Mouse (Mus musculus): ENCODE results near the gene Upf1. TPM values are rescaled to one million over a fixed set of nuclear protein-coding genes. Genes with fewer than 3 reads are reported as not detected.

Gene Upf1
- polyA plus RNA-seq, 1 experiment, result 50.1 TPM

DNA sequence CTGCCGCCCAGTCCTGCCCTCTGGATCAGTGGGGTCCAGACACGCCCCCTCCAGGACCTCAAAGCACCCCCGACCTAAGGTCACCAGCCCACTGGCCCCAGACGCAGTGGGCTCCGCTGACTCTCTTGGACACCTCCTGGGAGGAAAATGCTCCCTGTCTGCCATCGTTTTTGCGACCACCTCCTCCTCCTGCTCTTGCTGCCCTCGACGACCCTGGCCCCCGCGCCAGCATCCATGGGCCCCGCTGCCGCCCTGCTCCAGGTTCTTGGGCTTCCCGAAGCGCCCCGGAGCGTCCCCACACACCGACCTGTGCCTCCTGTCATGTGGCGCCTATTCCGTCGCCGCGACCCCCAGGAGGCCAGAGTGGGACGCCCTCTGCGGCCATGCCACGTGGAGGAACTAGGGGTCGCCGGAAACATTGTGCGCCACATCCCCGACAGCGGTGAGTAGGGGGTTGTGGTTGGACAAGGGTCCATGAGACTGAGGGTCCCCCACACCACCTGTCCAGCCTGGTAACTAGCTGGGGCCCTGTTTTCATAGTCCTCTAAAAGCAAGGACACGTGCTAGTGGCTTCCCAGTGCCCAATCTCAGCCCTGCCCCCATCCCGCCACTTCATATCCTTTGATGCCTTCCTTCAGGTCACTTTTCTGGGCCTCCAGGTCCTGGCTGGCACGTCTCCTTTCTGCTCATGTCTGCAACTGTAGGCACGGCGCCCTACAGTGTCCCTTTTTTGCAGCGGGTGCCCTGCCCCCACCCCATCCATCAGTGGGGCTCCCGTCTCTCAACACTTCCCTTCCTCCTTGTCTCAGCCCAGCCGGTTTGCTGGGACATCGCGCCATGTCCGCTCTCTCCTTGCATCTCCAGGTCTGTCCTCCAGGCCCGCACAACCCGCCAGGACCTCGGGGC, 23.0 kb downstream of the Upf1 start:
- Histone ChIP-seq H3K4me3 (ENCODE audit: low read depth, low read length) (peak overlapping the region; percentile 32), H3K36me3 (ENCODE audit: control insufficient read depth, insufficient read depth, low read length, poor library complexity, severe bottlenecking) (peaks cover 22% of the 10 kb centered on the region), H3K27ac (ENCODE audit: insufficient read depth, low read length) (no peak overlapping the region), H3K4me1 (ENCODE audit: control insufficient read depth, insufficient read depth, low read length) (peaks cover 2% of the 10 kb centered on the region), H3K9me3 (replicated peaks; ENCODE audit: control insufficient read depth, insufficient read depth, low read length, poor library complexity, severe bottlenecking) (no peaks in the 10 kb centered on the region), H3K9ac (ENCODE audit: low read depth, poor library complexity, severe bottlenecking) (peak overlapping the region; percentile 55), H3K27me3 (ENCODE audit: control insufficient read depth, insufficient read depth, low read length, poor library complexity, severe bottlenecking) (no peaks in the 10 kb centered on the region)
- no peak for TF ChIP-seq CTCF (IDR thresholded peaks at IDR 0.05; ENCODE audit: low read depth, low read length)
- TF ChIP-seq EP300 (IDR thresholded peaks at IDR 0.05; ENCODE audit: insufficient read depth, low read depth, low read length), result 0 out of 2 replicates have a peak, but pooled peaks have one; percentile 12
- TF ChIP-seq POLR2A (IDR thresholded peaks at IDR 0.05; ENCODE audit: insufficient read depth, low read length), result no peak

DNA sequence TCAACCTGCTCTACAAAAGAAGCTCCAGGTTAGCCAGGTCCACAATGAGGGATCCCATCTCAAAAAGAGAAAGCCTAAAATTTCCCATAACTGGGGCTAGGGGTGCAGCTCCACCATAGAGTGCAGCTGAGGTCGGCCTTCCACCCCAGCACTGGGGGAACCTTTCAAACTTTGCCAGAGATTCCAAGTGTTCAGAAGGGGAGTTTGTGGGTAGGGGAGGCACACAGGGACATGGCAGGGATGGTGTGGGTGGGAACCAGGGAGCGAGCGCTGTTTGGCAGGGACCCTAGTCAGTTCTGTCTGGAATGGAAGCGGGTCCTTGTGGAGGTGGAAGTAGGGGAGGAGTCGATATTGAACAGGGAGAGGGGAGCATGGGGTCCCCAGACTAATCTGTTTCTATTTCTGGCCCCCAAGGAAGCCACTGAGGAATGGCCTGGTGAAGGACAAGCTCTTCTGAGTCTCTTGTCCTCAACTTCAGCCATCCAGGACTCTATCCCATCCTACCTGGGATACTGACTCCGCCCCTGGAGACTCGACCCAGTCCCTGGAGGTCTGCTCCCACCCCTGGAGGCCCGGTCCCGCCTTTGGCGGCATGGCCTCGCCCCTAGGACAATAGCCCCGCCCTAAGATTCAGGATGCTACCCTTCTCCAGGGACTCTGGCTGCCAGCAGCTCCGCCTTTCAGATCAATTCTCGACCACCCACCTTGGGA, 23.8 kb downstream of the Upf1 start, which contains the start of gene Gdf1:
Gene Gdf1 (plus strand): TSS at position 694 of the 711 bp plus-strand sequence.
- Histone ChIP-seq H3K36me3 (ENCODE audit: control insufficient read depth, insufficient read depth, low read length, poor library complexity, severe bottlenecking) (peaks cover 14% of the 10 kb centered on the region), H3K4me3 (ENCODE audit: low read depth, low read length) (peak within 1 kb of the TSS; percentile 32), H3K27ac (ENCODE audit: insufficient read depth, low read length) (no peak within 1 kb of the TSS), H3K27me3 (ENCODE audit: control insufficient read depth, insufficient read depth, low read length, poor library complexity, severe bottlenecking) (no peaks in the 10 kb centered on the region), H3K9me3 (replicated peaks; ENCODE audit: control insufficient read depth, insufficient read depth, low read length, poor library complexity, severe bottlenecking) (no peaks in the 10 kb centered on the region), H3K9ac (ENCODE audit: low read depth, poor library complexity, severe bottlenecking) (peak within 1 kb of the TSS; percentile 55), H3K4me1 (ENCODE audit: control insufficient read depth, insufficient read depth, low read length) (peaks cover 2% of the 10 kb centered on the region)
- TF ChIP-seq POLR2A (IDR thresholded peaks at IDR 0.05; ENCODE audit: insufficient read depth, low read length), result no peak
- no peak for TF ChIP-seq EP300 (IDR thresholded peaks at IDR 0.05; ENCODE audit: insufficient read depth, low read depth, low read length)
- no peak for TF ChIP-seq CTCF (IDR thresholded peaks at IDR 0.05; ENCODE audit: low read depth, low read length)

DNA sequence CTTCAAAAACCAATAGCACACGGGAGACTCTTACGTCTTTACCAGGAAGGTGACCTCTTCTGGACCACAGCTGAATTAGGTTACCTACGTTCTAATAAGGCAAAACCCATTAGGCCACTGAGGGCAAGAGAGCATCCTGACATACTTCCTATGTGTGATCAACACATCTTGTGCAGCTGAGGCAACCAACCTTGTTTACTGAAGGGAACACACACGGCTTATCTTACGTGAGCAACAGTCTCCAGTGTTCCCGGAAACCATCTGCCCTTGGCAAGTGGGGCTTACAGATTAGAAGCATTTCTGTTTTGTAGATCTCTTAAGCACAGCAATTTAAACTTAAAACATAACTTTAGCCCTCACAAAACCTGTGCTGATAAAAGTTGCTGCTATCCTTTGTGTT, 25.6 kb downstream of the Upf1 start:
- no peak overlapping the region for H3K27ac ChIP-seq (ENCODE audit: insufficient read depth, low read length)
- no peaks in the 10 kb centered on the region for H3K9me3 ChIP-seq (replicated peaks; ENCODE audit: control insufficient read depth, insufficient read depth, low read length, poor library complexity, severe bottlenecking)
- H3K36me3 ChIP-seq (ENCODE audit: control insufficient read depth, insufficient read depth, low read length, poor library complexity, severe bottlenecking), result no peaks in the 10 kb centered on the region
- H3K9ac ChIP-seq (ENCODE audit: low read depth, poor library complexity, severe bottlenecking), result no peak overlapping the region
- H3K27me3 ChIP-seq (ENCODE audit: control insufficient read depth, insufficient read depth, low read length, poor library complexity, severe bottlenecking), result no peaks in the 10 kb centered on the region
- peaks cover 2% of the 10 kb centered on the region for H3K4me1 ChIP-seq (ENCODE audit: control insufficient read depth, insufficient read depth, low read length)
- TF ChIP-seq EP300 (IDR thresholded peaks at IDR 0.05; ENCODE audit: insufficient read depth, low read depth, low read length) (no peak), CTCF (IDR thresholded peaks at IDR 0.05; ENCODE audit: low read depth, low read length) (no peak), POLR2A (IDR thresholded peaks at IDR 0.05; ENCODE audit: insufficient read depth, low read length) (no peak)
- H3K4me3 ChIP-seq (ENCODE audit: low read depth, low read length), result no peak overlapping the region

DNA sequence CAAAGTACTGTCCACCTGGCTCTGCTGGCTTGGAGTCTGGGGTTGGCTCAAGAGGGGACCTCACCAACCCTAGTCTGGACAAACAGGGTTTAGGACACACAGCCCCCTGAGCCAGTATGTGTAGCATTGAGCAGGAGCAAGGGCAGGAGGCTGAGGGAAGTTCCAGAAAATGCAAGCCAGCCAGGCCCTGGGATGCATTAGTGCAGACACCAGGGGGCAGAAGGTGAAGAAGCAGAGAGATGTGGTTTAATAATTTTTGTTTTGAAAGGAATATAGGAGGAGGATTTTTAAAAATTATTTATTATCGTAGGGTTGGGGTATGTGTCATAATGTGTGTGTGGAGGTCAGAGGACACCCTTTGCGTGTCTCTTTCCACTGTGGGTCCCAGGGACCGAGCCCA, 29.4 kb downstream of the Upf1 start:
- H3K36me3 ChIP-seq (ENCODE audit: control insufficient read depth, insufficient read depth, low read length, poor library complexity, severe bottlenecking), result no peaks in the 10 kb centered on the region
- H3K9me3 ChIP-seq (replicated peaks; ENCODE audit: control insufficient read depth, insufficient read depth, low read length, poor library complexity, severe bottlenecking), result no peaks in the 10 kb centered on the region
- no peak overlapping the region for H3K9ac ChIP-seq (ENCODE audit: low read depth, poor library complexity, severe bottlenecking)
- no peaks in the 10 kb centered on the region for H3K4me1 ChIP-seq (ENCODE audit: control insufficient read depth, insufficient read depth, low read length)
- H3K4me3 ChIP-seq (ENCODE audit: low read depth, low read length), result no peak overlapping the region
- no peaks in the 10 kb centered on the region for H3K27me3 ChIP-seq (ENCODE audit: control insufficient read depth, insufficient read depth, low read length, poor library complexity, severe bottlenecking)
- no peak overlapping the region for H3K27ac ChIP-seq (ENCODE audit: insufficient read depth, low read length)
- no peak for TF ChIP-seq POLR2A (IDR thresholded peaks at IDR 0.05; ENCODE audit: insufficient read depth, low read length)
- TF ChIP-seq EP300 (IDR thresholded peaks at IDR 0.05; ENCODE audit: insufficient read depth, low read depth, low read length), result no peak
- no peak for TF ChIP-seq CTCF (IDR thresholded peaks at IDR 0.05; ENCODE audit: low read depth, low read length)

DNA sequence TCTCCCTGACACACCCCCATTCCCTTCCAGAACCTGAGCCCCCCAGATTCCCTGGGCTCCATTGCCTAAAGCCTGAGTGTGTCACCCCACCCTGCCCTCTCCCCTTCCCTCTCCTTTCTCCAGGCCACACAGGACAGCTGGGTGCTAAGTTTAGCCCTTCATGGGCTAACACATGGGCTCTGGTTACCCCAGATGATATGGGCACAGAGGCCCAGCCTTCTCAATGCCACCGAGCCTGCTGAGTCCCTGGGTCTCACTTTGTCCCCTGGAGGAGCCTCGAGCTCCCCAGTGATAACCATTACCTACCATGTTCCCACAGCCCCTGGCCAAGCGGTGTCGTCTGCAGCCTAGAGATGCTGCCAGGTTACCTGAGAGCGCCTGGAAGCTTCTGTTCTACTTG, 35.2 kb downstream of the Upf1 start:
- H3K27ac ChIP-seq (ENCODE audit: insufficient read depth, low read length), result no peak overlapping the region
- no peak overlapping the region for H3K4me3 ChIP-seq (ENCODE audit: low read depth, low read length)
- H3K4me1 ChIP-seq (ENCODE audit: control insufficient read depth, insufficient read depth, low read length), result no peaks in the 10 kb centered on the region
- no peaks in the 10 kb centered on the region for H3K27me3 ChIP-seq (ENCODE audit: control insufficient read depth, insufficient read depth, low read length, poor library complexity, severe bottlenecking)
- H3K9ac ChIP-seq (ENCODE audit: low read depth, poor library complexity, severe bottlenecking), result no peak overlapping the region
- no peak for TF ChIP-seq EP300 (IDR thresholded peaks at IDR 0.05; ENCODE audit: insufficient read depth, low read depth, low read length)
- no peaks in the 10 kb centered on the region for H3K9me3 ChIP-seq (replicated peaks; ENCODE audit: control insufficient read depth, insufficient read depth, low read length, poor library complexity, severe bottlenecking)
- 0 out of 2 replicates have a peak, but pooled peaks cover 2% of the 10 kb centered on the region for H3K36me3 ChIP-seq (ENCODE audit: control insufficient read depth, insufficient read depth, low read length, poor library complexity, severe bottlenecking)

All from ES-Bruce4 (cell line).